Mouse (Mus musculus) kidney, postnatal 4 days (tissue): ENCODE data around the gene Cyp4f15.
"Not testable (repeated sequence)": the region's sequence is repeated elsewhere in the genome, so short reads cannot be mapped to it uniquely, and the experiment has no call there.

Experiments
- DNase-seq, 2 experiments: peaks; one replicate each; pipeline ENCODE4 v3.0.0; 2021; ENCODE audit warnings: mixed read lengths in 2 of 2

The Cyp4f15 gene

DNA sequence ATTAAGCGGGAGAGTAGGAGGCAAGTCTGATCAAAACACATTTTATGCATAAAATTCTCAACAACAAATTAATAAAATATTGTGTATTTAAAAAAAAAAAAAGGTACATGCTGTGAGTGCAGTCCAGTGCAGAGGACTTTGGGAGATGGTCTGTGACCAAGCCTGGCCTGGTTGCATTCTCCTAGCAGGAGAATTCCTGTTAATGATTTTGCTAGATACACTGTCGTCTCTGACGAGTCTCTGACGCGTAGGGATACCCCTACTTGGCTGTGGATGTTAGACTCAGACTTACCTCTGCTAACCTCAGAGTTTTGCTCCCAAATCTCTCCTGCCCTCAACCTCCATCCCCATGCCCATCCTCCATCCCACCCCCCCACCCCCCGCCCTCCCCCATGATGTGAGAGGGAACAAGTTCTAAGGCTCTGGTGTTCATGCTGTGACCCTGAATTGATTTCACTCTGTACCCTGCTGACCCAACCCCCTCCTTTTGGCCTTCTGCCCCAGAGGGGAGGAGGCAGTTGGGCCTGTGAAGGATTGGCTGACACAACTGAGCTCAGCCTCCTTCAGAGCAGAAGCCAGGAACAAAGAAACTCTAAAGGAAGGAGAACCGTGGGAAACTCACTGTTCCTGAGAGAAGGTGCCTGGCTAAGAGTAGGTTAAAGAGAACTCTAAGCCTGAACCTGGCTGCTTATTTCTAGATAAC, at the start of gene Cyp4f15:
Gene Cyp4f15, plus strand, starts transcription at position 580 of the 703 bp plus-strand sequence.
- DNase-seq: peak in 1 of 2 experiments; percentile 18

DNA sequence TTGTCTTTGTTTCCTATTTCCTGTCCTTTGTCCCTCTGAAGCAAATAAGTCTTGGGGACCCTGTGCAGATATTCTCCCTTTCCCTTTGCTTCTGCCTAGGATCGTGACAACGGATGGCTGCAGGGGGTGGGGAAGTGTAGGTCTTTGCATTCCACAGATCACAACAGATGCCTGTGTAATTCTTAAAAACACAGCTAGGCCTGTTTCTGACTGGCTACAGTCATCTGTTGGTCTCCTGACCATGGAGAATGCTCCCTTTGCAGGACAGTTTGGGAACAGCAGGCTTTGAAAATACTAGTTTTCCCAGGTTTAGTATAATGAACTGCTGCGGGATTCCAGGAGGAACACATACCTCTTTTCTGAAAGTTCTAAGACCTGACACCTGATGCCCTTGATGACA, 49.1 kb upstream of the Cyp4f15 start:
- DNase-seq: no peak

DNA sequence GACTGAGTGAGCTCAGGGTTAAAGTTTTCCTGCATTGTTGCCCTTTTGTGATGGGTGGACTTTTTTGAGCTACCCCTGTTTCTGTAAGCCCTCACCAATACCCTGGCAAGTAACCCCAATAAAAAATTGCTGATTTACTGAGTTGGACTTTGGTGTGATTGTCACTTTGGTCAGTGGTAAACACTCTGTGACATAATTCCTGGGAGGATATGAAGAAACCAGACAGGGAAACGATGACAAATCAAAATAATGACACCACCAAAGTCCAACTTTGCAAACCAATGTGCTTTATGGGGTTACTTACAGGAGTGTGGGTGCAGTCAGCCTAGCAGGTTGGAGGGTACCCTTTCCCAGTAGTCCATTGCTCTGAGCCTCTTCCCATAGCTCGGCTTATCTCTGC, 48.3 kb upstream of the Cyp4f15 start:
- DNase-seq: no peak

DNA sequence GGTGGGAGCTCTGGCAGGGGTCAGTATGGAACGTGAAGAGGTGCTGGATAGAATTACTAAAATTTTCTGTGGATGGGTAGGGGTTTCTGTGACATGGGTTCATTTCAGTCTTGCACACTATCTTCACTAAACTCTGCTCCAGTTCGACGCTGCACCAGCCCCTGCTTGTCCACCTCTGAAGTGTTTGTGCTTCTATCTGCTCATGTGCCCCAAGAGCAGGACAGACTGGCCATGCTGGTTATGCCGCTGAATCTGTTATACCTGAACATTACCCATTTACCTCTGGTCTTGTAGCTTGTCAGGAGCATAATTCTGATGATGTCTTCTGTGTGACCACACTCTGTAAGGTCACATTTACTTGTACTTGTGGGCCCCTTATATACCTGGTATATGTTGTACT, 38.8 kb upstream of the Cyp4f15 start:
- DNase-seq: no peak

DNA sequence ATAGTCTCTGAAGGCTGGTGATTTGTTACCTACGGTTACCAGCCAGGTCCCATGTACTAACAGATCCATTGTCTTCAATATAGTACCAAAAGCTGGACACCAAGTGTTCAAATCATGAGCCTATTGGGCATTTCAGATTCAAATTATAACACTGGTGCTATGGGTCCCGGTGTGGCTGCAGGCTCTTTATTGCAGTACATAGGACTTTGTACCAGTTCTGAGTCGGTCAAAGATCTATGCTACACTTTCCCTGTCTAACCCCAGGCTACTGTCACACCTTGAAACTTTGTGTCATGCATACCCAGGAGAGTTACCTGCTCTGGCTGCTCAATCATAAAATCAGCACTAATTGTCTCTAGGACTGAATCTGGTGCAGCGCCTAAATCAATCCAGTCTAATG, 31.6 kb upstream of the Cyp4f15 start:
- DNase-seq: no peak

DNA sequence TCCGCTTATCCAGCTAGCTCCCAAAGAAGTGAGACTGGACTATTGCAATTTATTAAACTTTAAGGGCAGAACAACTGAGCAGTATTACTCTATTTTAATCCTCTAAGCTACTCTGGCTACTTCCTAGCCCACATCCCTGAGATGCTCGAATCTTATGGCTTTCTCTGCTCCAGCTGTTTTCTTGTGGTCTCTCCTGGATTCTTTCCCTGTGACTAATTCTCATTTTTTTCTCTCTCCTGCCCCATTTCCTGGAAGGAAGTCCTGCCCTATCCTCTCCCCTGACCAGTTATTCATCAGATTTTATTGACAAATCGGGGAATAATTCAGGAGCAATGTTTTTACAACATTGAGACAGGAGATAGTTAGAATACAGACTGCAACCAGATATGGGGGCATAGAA, 28.4 kb upstream of the Cyp4f15 start:
- no peak for DNase-seq

DNA sequence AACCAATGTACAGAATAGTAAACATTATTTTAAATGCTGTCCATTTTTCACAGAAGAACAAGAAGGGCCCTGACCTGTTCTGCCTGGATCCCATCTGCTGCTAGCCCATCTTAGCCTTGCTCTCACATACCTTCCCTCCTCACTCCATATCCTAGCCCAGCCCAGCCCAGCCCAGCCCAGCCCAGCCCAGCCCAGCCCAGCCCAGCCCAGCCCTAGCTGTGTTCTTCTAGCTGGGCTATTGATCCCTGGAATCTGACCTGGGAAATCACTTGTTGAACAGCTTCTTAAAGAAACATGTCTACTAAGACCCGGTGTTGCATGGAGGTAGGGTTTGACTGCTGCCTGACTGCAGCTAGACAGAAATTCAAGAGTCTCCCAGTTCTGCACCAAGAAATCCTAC, 27.2 kb upstream of the Cyp4f15 start:
- no peak for DNase-seq

DNA sequence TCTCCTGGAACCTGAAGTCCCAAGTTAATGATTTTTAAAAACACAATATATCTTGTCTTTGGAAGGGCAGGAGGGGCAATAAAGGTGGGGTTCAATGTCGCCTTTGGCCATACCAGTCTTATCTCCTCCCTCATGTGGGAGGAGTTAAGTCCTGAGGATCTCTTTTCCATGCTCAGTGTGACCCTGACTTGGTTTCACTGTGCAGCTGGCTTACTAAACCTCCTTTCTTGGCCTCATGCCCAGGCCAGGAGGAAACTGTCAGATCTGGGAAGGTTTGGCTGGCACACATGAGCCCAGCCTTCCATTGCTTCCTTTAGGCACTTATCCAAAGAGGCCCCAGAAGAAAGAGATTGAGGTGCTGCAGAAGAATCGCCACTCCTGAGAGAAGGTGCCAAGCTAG, 26.7 kb upstream of the Cyp4f15 start, which contains the start of gene Cyp4f40:
Gene Cyp4f40, plus strand, starts transcription at position 189 of the 400 bp plus-strand sequence.
- DNase-seq: peak; percentile 38 to 60

DNA sequence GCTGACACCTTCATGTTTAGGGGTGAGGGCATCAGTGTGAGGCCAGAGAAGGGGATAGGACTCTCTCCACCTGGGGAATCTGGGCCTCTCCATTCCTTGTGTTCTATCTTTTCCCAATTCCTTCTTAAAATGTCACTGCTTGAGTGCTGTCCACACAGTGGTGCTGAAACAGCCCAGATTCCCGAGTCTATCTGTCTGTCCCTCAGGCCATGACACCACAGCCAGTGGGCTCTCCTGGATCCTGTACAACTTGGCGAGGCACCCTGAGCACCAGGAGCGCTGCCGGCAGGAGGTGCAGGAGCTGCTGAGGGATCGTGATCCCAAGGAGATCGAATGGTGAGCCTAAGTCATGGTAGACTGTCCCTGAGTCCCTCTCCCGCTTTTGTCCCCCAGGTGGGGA, 11.5 kb upstream of the Cyp4f15 start:
- peak; percentile 17 to 26 for DNase-seq

DNA sequence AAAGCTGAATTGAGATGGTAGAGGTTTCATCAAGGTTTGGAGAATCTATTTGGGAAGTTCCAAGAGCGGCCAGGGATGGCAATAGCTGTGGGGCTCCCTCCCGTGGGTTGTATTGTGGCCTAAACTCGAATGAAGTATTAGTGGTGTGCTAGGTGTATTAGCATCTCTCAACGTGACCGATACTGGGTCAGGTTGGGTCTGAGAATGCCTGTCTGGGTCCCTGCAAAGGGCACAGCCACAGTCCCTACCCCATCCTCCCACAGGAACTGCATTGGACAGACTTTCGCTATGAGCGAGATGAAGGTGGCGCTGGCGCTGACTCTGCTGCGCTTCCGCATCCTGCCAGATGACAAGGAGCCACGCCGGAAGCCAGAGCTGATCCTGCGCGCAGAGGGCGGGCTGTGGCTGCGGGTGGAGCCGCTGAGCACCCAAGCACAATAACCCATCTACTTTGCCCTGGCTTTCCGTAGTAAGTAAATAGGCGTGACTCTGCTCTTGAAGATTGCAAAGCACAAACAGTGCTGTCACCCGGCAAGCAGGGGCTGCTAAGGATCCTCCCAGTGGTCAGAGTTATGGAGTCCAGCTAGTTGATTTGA, 9.3 kb upstream of the Cyp4f15 start:
- peak in 1 of 2 experiments; percentile 5 for DNase-seq

DNA sequence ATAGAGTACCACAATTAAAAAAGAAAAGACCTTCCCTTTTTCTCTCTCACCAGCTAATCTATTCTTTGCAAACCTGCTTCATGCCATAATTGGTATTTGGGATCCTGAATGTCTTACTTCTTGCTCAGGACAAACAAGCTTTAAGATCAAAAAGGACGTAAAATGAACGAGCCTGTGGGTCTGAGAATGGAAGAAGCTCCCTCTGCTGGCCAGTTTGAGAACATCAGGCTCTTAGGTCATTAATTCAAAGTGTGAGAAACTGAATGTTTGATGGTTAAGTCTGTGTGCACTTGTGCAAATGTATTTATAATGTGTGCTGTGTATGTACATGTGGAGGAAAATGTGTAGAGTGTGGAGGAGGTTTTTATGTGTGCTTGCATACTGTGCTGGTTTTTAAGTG, 5.0 kb upstream of the Cyp4f15 start:
- peak; percentile 67 to 68 for DNase-seq

DNA sequence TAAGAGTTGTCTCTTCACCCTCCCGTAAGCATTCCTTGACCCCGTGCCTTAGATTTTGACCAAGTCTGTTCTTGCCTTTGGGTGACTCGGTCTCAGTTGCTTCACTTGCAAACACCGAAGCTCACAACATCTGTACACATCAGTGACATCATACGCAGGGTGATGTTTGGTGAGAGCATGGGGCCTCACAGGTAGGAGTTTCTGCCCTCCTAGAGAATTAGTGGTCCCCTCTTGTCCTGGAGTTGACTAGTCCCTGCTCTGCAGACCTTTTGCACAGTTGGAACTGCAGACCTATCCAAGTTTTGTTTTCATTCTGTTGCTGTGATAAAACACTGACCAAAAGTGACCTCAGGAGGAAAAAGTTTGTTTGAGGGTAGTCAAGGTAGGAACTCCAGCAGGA, 1.3 kb downstream of the Cyp4f15 start:
- no peak for DNase-seq

DNA sequence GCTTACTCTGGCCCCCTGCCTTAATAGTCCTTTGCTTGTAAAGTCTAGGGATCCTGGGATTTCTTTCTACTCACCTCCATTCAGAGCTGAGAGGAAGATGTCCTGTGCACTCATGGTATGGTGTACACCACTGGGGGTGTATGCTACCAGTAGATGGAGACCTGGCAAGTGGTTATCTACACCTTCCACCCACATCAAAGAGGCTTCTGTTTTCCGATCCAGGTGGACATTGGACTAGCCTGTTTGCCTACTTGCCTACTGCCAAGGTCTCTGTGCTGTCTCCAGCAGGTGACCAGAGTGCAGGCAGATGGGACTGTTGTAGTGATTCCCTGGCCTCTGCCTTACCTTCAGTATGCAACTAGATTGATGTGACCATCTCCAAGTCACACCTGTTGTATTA, 5.5 kb downstream of the Cyp4f15 start:
- DNase-seq: no peak

DNA sequence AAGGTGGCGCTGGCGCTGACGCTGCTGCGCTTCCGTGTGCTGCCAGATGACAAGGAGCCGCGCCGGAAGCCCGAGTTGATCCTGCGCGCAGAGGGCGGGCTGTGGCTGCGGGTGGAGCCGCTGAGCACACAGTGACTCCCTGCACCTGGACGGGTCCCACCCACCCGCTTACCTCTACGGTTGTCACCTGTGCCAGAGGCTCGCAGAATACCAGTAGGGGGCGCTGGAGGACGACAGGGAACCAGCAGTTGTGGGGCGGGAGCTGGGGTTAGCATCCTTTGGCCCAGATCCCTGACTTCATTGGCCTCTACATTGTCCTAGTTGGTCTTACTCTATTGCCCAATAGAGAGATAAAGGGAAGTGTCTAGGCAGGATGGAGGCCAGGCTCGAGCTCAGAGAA, 17.4 kb downstream of the Cyp4f15 start:
- peak; percentile 60 to 63 for DNase-seq

DNA sequence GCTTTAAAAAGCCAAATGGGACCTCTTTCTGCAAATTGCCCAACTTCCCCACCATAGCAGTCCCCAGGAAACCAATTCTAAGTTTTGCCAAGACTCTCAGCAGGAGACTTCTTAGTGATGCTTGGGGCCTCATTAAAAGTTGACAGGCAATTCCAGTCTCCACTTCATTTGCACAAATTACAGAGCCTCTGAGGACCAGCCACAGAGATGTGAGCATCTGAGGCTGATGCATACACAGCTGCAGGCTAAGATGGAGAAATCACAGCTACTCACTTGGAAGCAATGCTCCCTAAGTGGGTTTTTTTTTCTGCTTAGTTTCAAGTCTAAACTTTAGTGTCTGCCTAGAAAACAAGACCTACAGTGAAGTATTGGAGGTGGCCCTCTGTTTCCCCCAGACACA, 25.1 kb downstream of the Cyp4f15 start:
- not testable (repeated sequence) for DNase-seq

DNA sequence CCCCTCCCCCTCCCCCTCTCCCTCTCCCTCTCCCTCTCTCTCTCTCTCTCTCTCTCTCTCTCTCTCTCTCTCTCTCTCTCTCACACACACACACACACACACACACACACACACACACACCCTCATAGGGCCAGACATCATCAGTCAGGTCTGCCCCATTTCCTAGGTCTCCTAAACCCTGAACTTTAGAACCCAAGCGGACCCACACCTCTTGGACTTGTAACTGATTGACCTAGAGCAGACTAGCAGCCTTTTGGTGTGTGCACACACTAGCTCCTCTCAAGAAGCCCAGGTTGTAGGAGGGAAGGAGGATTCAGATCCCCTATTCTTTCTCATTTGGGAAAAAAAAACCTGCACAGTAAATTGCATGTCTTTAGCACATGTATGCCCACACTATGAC, 36.7 kb downstream of the Cyp4f15 start:
- not testable (repeated sequence) for DNase-seq

DNA sequence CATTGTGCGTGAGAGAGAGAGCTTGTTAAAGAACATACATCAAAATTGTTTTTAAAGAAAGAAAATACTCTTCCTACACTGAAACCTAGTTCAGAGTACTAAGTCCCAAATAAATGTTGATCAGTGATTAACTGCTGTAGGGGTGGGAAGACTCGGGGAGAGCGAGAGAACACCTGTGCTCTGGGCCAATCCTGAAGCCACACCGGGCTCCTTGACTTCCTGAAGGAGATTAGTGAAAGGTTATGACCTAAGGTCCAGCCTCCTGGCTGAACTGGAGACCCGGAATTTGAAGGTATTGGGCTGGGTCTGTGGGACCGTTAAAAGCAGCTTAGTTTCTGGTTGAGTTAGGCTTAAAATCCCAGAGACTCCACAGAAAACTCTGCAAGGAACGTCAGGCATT, 37.3 kb downstream of the Cyp4f15 start:
- no peak for DNase-seq

DNA sequence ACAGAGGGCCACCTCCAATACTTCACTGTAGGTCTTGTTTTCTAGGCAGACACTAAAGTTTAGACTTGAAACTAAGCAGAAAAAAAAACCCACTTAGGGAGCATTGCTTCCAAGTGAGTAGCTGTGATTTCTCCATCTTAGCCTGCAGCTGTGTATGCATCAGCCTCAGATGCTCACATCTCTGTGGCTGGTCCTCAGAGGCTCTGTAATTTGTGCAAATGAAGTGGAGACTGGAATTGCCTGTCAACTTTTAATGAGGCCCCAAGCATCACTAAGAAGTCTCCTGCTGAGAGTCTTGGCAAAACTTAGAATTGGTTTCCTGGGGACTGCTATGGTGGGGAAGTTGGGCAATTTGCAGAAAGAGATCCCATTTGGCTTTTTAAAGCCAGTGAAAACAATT, 40.9 kb downstream of the Cyp4f15 start:
- not testable (repeated sequence) for DNase-seq

DNA sequence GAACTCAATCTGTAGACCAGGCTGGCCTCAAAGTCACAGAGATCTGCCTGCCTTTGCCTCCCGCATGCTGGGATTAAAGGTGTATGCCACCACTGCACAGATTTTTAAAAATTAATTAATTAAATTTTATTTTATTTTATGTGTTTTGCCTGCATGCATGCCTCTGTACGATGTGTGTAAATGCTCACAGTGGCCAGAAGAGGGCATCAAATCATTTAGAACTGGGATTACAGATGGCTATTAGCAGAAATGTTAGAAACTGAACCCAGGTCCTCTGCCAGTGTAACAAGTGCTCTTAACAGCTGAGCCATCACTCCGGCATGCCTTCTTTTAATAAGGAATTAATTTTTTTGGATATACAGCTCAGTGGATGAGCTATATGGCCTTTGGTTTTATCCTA, 43.6 kb downstream of the Cyp4f15 start:
- no peak for DNase-seq

DNA sequence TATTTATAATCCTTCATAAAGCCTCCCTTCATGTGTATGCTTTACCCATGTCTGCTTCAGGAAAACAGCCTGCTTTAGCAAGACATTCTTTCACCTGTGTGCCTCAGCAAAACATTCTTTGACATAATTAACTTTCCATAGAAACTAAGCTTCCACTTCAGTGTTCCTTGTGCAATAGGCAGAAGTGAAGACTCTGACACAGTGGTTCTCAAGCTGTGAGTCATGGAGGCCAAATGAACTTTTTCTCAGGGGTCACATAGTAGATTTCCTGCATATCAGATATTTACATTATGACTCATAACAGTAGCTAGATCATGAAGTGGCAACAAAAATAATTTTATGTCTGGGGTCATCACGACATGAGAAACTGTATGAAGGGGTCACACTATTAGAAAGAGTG, 53.0 kb downstream of the Cyp4f15 start:
- no peak for DNase-seq

DNA sequence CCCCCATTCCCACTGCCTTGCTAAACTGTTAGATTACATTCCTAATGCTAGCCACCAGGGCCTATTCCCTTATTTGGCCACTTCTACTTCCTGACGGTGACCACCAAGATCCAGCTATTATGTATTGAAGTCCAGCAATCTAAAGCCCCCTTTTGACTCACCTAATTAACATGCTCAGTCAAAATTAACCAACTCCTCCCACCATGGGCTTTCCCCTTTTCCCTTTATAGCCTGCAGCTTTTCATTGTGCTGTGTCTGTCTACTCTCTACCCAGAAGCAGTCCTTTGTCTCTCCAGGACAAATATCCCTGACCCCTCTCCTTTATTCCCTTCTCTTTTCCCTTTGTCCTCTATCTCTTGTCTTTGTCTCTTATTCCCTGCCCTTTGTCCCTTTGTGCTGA, 55.6 kb downstream of the Cyp4f15 start:
- DNase-seq: no peak

DNA sequence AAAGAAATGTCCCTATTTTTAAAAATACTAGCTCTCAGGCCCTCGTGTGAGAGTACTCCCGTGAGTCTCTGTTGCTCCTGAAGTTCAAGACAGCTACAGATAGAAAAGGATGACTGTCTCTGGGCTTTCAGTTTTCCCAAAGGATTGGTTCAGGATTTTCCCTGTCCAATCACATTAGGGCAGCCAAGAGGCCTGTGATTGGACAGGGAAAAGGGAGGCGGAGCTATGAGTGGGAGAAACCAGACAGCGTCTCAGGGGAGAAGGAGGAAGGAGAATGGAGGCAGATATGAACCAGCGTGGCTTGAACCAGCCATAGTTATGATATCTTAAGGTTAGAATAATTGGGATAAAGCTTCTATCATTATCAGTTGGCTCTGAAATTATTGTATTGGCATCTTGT, 65.2 kb downstream of the Cyp4f15 start:
- no peak for DNase-seq
